Mouse (Mus musculus): Measurements from ENCODE around the gene Ankrd61. TPM values are rescaled to one million over a fixed set of nuclear protein-coding genes. Genes with fewer than 3 reads are reported as not detected.

Gene Ankrd61
- polyA plus RNA-seq (2014; fragmentation: Nextera tagmentation; extraction: Ambion mirVana) = 0.23 and 0.55 TPM in 2 replicates

GRCm38 (mm10) chr5:143897635-143898330, at the start of gene Ankrd61:
Gene Ankrd61, minus strand, starts transcription at chr5:143897685.
- Histone ChIP-seq H3K27me3 (ENCODE audit: control insufficient read depth, insufficient read depth, low read length) (no peaks in the 10 kb centered on the region), H3K4me3 (replicated peaks; ENCODE audit: low read length) (no peak within 1 kb of the TSS), H3K36me3 (replicated peaks; ENCODE audit: control insufficient read depth, insufficient read depth) (peaks cover 91% of the 10 kb centered on the region), H3K4me1 (replicated peaks; ENCODE audit: control insufficient read depth, insufficient read depth, low read length) (no peaks in the 10 kb centered on the region), H3K9ac (no peak within 1 kb of the TSS), H3K27ac (no peak within 1 kb of the TSS), H3K4me2 (replicated peaks) (no peak within 1 kb of the TSS), H3K9me3 (ENCODE audit: control insufficient read depth, low read length) (no peaks in the 10 kb centered on the region)
- WGBS = 88% methylated on average over 14 of the region's 14 CpGs
- ATAC-seq (ENCODE audit: low FRiP score) = no peak
- DNase-seq (ENCODE audit: low spot score) = no peak

GRCm38 (mm10) chr5:143943231-143944125, 46.0 kb upstream of the Ankrd61 start:
- H3K4me3 ChIP-seq (replicated peaks; ENCODE audit: low read length) = no peak overlapping the region
- 90% methylated on average over 14 of the region's 14 CpGs for WGBS
- no peak overlapping the region for H3K4me2 ChIP-seq (replicated peaks)
- DNase-seq (ENCODE audit: low spot score) = no peak
- H3K36me3 ChIP-seq (replicated peaks; ENCODE audit: control insufficient read depth, insufficient read depth) = no peaks in the 10 kb centered on the region
- H3K27me3 ChIP-seq (ENCODE audit: control insufficient read depth, insufficient read depth, low read length) = no peaks in the 10 kb centered on the region
- no peak overlapping the region for H3K27ac ChIP-seq
- H3K9me3 ChIP-seq (ENCODE audit: control insufficient read depth, low read length) = peaks cover 4% of the 10 kb centered on the region; the same call in 1 of the 2 replicates
- no peak for ATAC-seq (ENCODE audit: low FRiP score)
- H3K9ac ChIP-seq = no peak overlapping the region
- no peaks in the 10 kb centered on the region for H3K4me1 ChIP-seq (replicated peaks; ENCODE audit: control insufficient read depth, insufficient read depth, low read length)

- no peak for DNase-seq (ENCODE audit: low spot score)
- H3K4me2 ChIP-seq (replicated peaks) = no peak overlapping the region
- H3K4me1 ChIP-seq (replicated peaks; ENCODE audit: control insufficient read depth, insufficient read depth, low read length) = no peaks in the 10 kb centered on the region
- H3K36me3 ChIP-seq (replicated peaks; ENCODE audit: control insufficient read depth, insufficient read depth) = no peaks in the 10 kb centered on the region
- no peaks in the 10 kb centered on the region for H3K27me3 ChIP-seq (ENCODE audit: control insufficient read depth, insufficient read depth, low read length)
- peaks cover 4% of the 10 kb centered on the region; the same call in 1 of the 2 replicates for H3K9me3 ChIP-seq (ENCODE audit: control insufficient read depth, low read length)
- H3K9ac ChIP-seq = no peak overlapping the region
- ATAC-seq (ENCODE audit: low FRiP score) = no peak
- no peak overlapping the region for H3K27ac ChIP-seq
- no peak overlapping the region for H3K4me3 ChIP-seq (replicated peaks; ENCODE audit: low read length)
- WGBS = 33% methylated on average over 10 of the region's 10 CpGs
Observed at GRCm38 (mm10) chr5:143941588-143941987, 44.1 kb upstream of the Ankrd61 start.

GRCm38 (mm10) chr5:143936156-143936555, 38.7 kb upstream of the Ankrd61 start:
- WGBS = 86% methylated on average over 9 of the region's 9 CpGs
- no peaks in the 10 kb centered on the region for H3K4me1 ChIP-seq (replicated peaks; ENCODE audit: control insufficient read depth, insufficient read depth, low read length)
- no peak overlapping the region for H3K27ac ChIP-seq
- H3K9me3 ChIP-seq (ENCODE audit: control insufficient read depth, low read length) = no peaks in the 10 kb centered on the region
- no peak overlapping the region for H3K4me2 ChIP-seq (replicated peaks)
- no peak overlapping the region for H3K4me3 ChIP-seq (replicated peaks; ENCODE audit: low read length)
- DNase-seq (ENCODE audit: low spot score) (no peak), ATAC-seq (ENCODE audit: low FRiP score) (no peak)
- H3K27me3 ChIP-seq (ENCODE audit: control insufficient read depth, insufficient read depth, low read length) = no peaks in the 10 kb centered on the region
- H3K9ac ChIP-seq = no peak overlapping the region
- peaks cover 12% of the 10 kb centered on the region for H3K36me3 ChIP-seq (replicated peaks; ENCODE audit: control insufficient read depth, insufficient read depth)

- no peak for ATAC-seq (ENCODE audit: low FRiP score)
- no peaks in the 10 kb centered on the region for H3K4me1 ChIP-seq (replicated peaks; ENCODE audit: control insufficient read depth, insufficient read depth, low read length)
- 89% methylated on average over 1 of the region's 1 CpGs for WGBS
- H3K27me3 ChIP-seq (ENCODE audit: control insufficient read depth, insufficient read depth, low read length) = no peaks in the 10 kb centered on the region
- H3K36me3 ChIP-seq (replicated peaks; ENCODE audit: control insufficient read depth, insufficient read depth) = peaks cover 34% of the 10 kb centered on the region
- DNase-seq (ENCODE audit: low spot score) = no peak
- H3K4me2 ChIP-seq (replicated peaks) = no peak overlapping the region
- H3K9ac ChIP-seq = no peak overlapping the region
- no peaks in the 10 kb centered on the region for H3K9me3 ChIP-seq (ENCODE audit: control insufficient read depth, low read length)
- H3K4me3 ChIP-seq (replicated peaks; ENCODE audit: low read length) = no peak overlapping the region
- H3K27ac ChIP-seq = no peak overlapping the region
Observed at GRCm38 (mm10) chr5:143933875-143934274, 36.4 kb upstream of the Ankrd61 start.

GRCm38 (mm10) chr5:143933414-143933813, 35.9 kb upstream of the Ankrd61 start:
- H3K4me3 ChIP-seq (replicated peaks; ENCODE audit: low read length) = no peak overlapping the region
- H3K27me3 ChIP-seq (ENCODE audit: control insufficient read depth, insufficient read depth, low read length) = no peaks in the 10 kb centered on the region
- H3K27ac ChIP-seq = no peak overlapping the region
- H3K4me1 ChIP-seq (replicated peaks; ENCODE audit: control insufficient read depth, insufficient read depth, low read length) = no peaks in the 10 kb centered on the region
- H3K36me3 ChIP-seq (replicated peaks; ENCODE audit: control insufficient read depth, insufficient read depth) = peaks cover 38% of the 10 kb centered on the region
- H3K9ac ChIP-seq = no peak overlapping the region
- WGBS = 90% methylated on average over 11 of the region's 11 CpGs
- no peak overlapping the region; the same call in 1 of the 2 replicates for H3K4me2 ChIP-seq (replicated peaks)
- DNase-seq (ENCODE audit: low spot score) = no peak
- no peak for ATAC-seq (ENCODE audit: low FRiP score)
- H3K9me3 ChIP-seq (ENCODE audit: control insufficient read depth, low read length) = no peaks in the 10 kb centered on the region

- H3K36me3 ChIP-seq (replicated peaks; ENCODE audit: control insufficient read depth, insufficient read depth) = peaks cover 44% of the 10 kb centered on the region
- H3K4me3 ChIP-seq (replicated peaks; ENCODE audit: low read length) = no peak within 1 kb of the TSS
- ATAC-seq (ENCODE audit: low FRiP score) (no peak), DNase-seq (ENCODE audit: low spot score) (peak; percentile 29)
- no peaks in the 10 kb centered on the region for H3K27me3 ChIP-seq (ENCODE audit: control insufficient read depth, insufficient read depth, low read length)
- H3K9me3 ChIP-seq (ENCODE audit: control insufficient read depth, low read length) = no peaks in the 10 kb centered on the region
- H3K27ac ChIP-seq = no peak within 1 kb of the TSS
- no peaks in the 10 kb centered on the region for H3K4me1 ChIP-seq (replicated peaks; ENCODE audit: control insufficient read depth, insufficient read depth, low read length)
- no peak within 1 kb of the TSS for H3K9ac ChIP-seq
- WGBS = 19% methylated on average over 8 of the region's 8 CpGs
- H3K4me2 ChIP-seq (replicated peaks) = no peak within 1 kb of the TSS; the same call in 1 of the 2 replicates
Observed at GRCm38 (mm10) chr5:143932831-143933230, 35.3 kb upstream of the Ankrd61 start, which contains the start of gene Rsph10b. Gene Rsph10b, plus strand, starts transcription at chr5:143933035.

GRCm38 (mm10) chr5:143931863-143932580, 34.5 kb upstream of the Ankrd61 start:
- H3K4me2 ChIP-seq (replicated peaks) = no peak overlapping the region
- H3K27ac ChIP-seq = no peak overlapping the region
- peaks cover 47% of the 10 kb centered on the region for H3K36me3 ChIP-seq (replicated peaks; ENCODE audit: control insufficient read depth, insufficient read depth)
- no peak overlapping the region for H3K4me3 ChIP-seq (replicated peaks; ENCODE audit: low read length)
- WGBS = 78% methylated on average over 6 of the region's 6 CpGs
- DNase-seq (ENCODE audit: low spot score) = no peak
- no peaks in the 10 kb centered on the region for H3K4me1 ChIP-seq (replicated peaks; ENCODE audit: control insufficient read depth, insufficient read depth, low read length)
- no peaks in the 10 kb centered on the region for H3K27me3 ChIP-seq (ENCODE audit: control insufficient read depth, insufficient read depth, low read length)
- no peaks in the 10 kb centered on the region for H3K9me3 ChIP-seq (ENCODE audit: control insufficient read depth, low read length)
- ATAC-seq (ENCODE audit: low FRiP score) = no peak
- no peak overlapping the region for H3K9ac ChIP-seq

GRCm38 (mm10) chr5:143930656-143931055, 33.2 kb upstream of the Ankrd61 start:
- Histone ChIP-seq H3K4me2 (replicated peaks) (no peak overlapping the region), H3K9ac (no peak overlapping the region), H3K4me3 (replicated peaks; ENCODE audit: low read length) (no peak overlapping the region), H3K27ac (no peak overlapping the region), H3K27me3 (ENCODE audit: control insufficient read depth, insufficient read depth, low read length) (no peaks in the 10 kb centered on the region), H3K4me1 (replicated peaks; ENCODE audit: control insufficient read depth, insufficient read depth, low read length) (no peaks in the 10 kb centered on the region), H3K36me3 (replicated peaks; ENCODE audit: control insufficient read depth, insufficient read depth) (peaks cover 60% of the 10 kb centered on the region), H3K9me3 (ENCODE audit: control insufficient read depth, low read length) (no peaks in the 10 kb centered on the region)
- WGBS = 97% methylated on average over 12 of the region's 12 CpGs
- DNase-seq (ENCODE audit: low spot score) = no peak
- no peak for ATAC-seq (ENCODE audit: low FRiP score)
